Mouse (Mus musculus): ENCODE measurements around the gene Tmprss4. TPM values are rescaled to one million over a fixed set of nuclear protein-coding genes. Genes with fewer than 3 reads are reported as not detected.
A peak's percentile ranks its signal among the peaks of the same experiment; 100 is the strongest.

The Tmprss4 gene
- total RNA-seq, 2 experiments from 2014 or later, result not detected

DNA sequence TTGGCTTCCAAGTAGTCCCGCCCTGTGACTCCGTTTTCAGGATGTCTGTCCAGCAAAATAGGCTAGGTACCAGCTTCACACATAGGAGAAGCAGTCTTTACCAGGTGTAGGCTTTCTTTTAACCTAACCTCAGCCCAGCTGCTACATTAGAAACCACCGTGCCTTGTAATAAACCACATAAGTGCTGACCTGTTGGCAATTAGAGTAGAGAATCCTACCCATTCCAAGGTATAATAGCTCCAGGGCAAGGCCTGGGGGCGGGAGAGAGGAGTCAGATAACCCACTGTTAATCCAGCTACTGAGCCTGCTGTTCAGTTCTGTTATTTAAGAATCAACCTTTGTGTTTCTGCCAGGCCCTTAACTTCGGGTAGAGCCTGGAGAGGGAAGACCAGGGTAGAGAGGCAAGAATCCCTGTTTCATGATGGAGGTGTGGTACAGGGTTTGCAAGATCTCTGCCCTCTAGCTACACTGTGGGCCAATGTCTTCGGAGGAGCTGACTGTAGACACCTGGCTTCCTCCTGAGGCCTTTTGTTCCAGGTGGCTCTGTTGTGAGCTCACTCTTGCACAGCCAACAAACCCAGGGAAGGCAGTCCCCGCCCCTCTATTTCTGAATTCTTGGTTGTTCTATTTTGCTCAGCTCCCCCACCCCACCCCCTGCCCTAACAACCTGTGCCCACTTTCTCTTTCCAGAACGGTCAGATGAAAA, 7.6 kb downstream of the Tmprss4 start:
- DNase-seq, result no peak

DNA sequence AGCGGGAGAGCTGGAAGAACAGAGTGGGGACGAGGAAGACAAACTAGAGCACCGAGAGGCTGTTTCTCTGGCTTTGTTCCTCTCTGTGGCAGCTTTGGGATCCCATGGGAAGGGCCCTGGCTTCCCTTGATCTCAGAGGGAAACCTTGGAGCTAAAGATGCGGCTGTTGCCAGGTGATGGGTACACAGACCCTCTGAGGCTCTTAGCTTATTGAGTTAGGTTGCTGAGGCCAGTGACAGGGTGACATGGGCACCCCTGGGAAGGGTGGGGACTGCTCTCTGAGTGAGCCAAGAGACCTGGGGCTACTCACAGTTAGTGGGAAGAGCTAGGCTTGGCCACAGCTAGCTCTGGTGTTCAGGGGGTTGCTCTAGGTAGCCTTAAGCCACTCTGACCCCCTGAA, 8.4 kb downstream of the Tmprss4 start:
- DNase-seq, result no peak

DNA sequence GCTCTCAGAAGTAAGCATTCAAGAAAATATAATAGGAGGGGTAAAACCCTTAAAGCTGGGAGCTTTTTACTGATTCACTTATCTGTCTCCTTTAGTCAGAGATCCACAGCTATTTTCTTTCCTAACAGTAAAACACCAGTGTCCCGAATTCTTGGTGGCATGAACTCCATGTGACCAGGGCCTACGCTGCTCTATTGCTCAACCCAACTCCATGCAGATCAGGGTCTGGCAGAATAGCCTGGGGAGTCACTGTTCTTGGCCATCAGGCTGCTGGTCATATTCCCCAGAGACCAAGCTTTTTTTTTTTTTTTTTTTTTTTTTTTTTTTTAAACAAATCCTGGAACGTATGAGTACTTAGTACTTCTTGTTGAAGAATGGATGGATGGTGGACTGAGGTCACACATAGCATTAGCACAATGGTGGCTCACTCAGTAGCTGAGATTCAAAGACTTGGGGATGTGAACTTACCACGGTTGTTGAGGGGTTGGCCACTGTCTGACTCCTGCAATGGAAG, 14.2 kb downstream of the Tmprss4 start:
- DNase-seq, result no peak

DNA sequence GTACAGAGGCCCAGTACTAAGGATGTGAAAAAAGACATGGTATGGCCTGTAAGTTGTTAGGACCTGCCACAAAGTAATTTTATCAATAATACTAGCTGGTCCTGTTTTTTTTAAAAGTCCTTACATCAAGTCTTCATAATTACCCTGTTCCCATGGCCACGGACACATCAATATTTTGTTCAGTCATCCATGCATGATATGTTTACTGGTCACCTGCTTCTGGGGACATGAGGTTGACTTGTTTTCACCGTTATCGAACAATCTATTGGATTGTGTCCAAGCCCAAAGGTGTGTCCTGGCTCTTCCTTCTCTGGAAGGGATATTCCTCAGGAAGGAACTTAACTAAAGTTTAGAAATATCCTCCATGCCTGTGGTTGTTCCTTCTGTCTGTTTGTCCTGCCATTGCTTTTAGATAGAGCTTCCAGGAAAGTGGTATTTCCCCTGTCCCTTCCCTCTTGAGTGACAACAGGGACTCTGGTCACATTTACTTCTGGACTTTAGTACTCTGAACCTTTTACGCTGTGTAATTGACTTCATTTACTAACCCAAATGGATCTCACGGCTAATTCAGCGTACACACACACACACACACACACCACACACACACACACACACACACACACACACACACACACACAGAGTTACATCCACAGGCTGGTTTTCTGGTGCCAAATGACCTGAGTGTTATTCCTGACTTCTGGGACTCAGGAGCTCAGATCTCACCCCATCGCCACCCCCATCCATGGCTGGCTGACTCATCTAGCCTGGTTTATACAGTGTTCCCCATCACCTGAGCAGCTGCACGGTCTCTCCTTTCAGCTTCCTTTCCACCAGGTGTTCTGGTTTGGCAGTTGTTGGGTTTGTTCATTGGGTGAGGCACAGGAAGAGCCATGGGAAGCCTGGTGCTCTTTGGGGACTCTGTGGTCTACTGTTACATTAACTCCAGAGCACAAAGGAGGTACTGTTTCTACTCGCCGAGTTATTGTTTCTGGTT, 15.0 kb downstream of the Tmprss4 start:
- DNase-seq, result no peak

DNA sequence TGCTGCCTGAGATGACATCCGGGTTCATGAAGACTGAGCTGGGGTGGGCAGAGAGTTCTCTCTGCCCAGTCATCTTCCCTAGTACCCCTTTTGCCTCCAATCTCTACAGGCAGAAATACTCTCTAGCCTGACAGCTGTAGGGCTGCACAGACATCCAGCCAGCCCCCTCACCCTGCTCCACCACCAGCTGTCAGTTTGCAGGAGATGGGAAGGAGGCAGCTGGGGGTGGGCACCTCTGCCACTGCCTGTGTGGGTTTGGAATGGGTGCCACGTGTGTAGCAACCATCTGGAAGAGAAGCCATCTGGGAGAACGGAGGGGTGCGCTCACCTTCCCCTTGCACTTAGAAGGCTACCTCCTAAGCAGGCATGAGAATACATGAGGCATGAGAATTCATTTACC, 18.6 kb downstream of the Tmprss4 start:
- DNase-seq, result peak; percentile 36 to 37

DNA sequence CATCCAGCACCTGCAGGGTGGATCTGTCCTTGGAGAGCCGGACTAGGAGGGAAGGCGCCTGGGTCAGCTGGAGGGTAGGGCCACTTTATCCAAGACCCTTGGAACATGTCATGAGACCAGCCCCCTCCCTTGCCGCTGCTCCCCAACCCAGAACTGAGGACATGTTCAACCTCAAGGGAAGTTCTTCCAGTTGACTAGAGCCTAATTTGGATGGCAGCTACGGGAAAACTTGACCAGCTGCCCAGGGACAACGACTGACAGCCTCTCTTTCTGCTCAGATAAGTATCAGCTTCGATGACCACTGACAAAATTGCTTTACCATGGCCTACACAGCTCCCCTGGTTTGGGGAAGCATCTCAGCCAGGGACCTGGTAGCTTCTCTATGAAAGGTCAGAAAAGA, 20.6 kb downstream of the Tmprss4 start:
- DNase-seq, result no peak

DNA sequence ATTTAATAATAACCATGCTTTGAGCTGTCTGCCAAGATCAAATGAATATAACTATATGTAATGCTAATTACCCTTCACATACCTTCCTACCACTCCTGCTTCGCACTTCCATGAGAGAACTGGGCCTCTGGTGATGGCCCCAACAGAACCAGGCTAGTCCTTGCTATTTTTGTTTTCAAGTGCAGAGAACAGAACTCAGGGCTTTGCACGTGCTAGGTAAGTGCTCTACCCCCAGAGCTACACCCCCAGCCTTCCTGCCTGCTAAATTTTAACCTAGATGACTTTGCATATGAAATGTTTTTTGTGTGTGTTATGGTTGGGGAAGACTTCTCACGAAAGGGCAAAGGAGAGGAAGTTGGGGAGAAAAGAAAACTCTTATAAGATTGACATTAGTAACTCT, 21.4 kb downstream of the Tmprss4 start:
- DNase-seq, result no peak

DNA sequence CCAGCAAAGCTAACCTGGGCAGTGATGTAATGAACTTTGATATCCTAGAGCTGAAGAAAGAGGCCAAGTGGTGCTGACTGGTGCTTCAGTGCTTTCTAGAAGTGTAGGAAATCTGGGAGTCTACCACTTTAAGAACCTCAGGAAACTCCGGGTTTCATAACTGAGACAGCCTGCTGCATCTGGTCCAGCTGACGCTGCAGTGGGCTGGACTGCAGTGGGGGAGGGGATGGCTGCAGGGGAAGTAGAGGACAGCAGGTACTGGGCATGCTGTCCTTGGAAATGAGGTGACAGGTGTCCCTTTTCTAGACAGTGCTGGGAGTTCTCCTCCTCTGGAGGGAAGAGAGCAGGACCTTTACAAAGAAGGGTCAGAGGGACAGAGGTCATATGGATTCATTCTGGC, 22.1 kb downstream of the Tmprss4 start, which contains the start of gene BC049352:
Gene BC049352, plus strand, starts transcription at position 238 of the 400 bp plus-strand sequence.
- no peak for DNase-seq

DNA sequence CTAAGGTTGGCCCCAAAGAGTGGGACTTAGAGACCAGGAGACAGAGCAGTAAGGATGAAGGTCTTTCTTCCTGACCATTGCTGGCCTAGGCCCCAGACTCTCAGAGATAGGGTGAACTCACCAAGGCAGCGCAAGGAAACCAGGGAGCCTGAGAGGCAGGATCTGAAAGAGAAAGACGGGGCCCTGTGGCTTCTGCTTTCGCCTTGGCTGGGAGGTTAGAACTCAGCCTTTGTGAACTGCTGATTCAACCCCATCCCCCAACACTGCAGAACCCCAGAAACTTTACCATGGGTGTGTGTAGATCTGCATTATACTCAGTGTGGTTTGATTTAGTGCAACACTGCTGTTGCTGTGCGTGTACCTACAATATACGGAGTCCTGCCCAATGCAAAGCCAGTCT, 24.6 kb downstream of the Tmprss4 start:
- DNase-seq, result no peak

DNA sequence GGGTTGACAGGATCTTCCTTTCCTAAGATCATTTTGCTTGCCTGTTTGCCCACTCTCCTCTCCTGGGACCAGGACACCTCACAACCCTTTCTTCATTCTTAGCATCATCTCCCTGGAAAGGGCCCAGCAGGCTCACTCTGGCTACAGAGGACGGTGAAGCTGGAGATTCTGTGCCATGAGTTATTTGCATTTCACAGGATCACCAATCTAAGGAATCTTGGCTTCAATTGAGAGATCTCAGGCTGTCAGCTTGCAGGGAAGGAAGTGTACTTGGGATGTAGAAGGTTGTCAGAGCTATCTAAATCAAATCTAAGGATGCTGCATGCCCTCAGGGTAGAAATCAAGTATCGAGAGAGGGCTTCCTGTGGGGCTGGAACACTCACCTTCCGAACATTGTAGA, 30.4 kb downstream of the Tmprss4 start:
- DNase-seq, result no peak

DNA sequence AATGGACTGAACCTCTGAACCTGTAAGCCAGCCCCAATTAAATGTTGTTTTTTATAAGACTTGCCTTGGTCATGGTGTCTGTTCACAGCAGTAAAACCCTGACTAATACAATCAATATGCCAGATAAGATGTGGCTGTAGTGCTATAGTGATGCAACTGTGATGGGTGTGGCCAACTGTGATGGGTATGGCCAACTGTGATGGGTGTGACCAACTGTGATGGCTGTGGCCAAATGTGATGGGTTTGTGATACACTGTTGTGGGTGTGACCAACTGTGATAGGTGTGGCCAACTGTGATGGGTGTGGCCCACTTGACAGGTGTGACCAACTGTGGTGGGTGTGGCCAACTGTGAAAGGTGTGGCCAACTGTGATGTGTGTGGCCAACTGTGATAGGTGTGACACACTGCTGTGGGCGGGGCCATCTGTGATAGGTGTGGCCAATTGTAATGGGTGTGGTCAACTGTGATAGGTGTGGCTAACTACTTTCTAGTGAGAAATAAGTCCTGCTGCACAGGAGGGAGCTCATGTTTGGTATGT, 32.8 kb downstream of the Tmprss4 start:
- DNase-seq, result no peak

DNA sequence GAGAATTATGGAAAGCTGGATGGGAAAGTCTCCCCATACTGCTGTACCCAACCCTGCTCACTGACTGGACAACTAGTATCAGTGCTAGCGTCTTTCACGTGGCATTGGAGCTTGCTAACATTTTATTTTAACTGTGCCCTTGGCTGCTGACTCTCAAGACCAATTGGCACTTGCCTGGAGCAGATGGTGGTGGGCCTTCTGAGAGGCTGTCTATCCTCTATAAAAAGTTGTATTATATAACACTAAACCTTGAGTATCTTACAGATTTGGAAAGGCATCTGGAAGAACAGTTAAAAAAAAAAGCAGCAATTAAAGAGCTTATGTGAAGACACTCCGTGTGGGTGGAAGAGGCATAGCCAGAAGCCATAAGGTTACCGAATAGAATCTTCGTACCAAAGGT, 33.7 kb downstream of the Tmprss4 start:
- DNase-seq, result no peak

DNA sequence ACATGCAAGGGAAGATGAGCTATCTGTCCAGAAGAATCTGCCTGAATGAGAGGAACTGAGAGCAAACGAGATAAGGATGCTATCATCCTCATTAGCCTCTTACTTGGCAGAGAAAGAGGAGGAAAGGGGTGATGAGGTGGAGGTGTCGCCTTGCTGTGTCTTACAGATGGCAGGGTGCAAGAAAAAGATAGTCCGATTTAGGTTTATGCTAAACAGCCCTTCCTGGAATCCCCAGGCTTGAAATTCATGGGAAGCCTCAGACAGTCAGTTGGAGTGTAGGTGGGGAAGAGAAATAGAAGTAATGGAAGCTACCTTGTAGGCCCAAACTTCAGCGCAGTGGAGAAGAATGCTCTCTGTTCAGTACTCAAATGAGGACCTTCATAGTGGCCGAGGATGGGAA, 36.0 kb downstream of the Tmprss4 start:
- DNase-seq, result no peak

DNA sequence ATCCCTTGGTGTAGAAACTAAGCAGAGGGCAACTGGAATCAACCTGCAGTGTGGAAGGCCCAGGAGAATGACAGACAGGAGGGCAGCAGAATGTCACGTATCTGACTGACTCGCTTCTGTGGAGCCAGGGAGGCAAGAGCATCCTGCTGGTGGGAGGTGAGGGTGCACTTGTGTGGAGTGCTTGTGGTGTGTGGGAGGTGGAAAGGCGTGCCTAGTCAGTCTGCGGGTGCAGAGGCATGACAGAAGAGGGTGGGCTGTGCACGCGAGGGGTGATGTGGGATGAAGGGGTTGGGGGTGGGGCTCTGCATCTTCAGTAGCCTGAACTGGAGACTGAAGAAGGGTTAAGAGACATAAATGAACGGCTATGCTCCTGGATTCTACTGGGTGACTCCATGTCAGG, 50.5 kb downstream of the Tmprss4 start:
- DNase-seq, result no peak

DNA sequence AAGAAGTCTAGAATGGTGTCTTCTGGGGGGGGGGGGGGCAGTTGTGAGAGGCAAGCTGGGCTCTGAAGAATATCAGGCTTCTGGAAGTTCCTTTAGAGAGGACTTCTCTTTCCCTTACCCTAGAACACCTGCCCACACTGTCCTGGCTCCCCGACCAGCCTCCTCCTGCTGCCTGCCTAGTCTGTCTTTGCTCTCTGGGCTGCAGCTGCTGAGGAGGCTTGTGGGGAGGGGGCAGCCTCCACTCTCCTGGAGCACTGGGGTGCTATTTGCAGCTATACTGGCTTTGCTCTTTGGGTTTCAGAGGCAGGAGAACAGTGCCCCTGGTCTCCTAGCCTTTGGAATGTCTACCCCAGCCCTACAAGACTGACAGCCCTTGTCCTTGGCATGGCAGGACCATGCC, 53.0 kb downstream of the Tmprss4 start:
- no peak for DNase-seq

DNA sequence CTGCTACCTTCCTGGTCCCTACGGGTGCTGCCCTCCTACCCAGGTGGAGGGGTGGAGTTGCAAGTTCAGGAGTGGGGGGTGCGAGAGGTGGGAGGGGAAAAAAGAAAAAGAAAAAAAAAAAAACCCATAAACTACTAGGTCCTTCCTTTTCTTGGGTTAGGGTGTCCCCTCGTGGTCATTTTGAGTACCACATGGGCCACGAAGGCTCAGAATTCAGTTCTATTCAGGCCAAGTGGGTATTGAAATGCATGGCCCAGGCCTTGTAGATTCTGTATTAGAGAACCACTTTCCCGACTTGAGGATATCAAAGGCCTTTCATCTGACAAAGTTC, 57.7 kb downstream of the Tmprss4 start:
- DNase-seq, result peak; percentile 70 to 79

DNA sequence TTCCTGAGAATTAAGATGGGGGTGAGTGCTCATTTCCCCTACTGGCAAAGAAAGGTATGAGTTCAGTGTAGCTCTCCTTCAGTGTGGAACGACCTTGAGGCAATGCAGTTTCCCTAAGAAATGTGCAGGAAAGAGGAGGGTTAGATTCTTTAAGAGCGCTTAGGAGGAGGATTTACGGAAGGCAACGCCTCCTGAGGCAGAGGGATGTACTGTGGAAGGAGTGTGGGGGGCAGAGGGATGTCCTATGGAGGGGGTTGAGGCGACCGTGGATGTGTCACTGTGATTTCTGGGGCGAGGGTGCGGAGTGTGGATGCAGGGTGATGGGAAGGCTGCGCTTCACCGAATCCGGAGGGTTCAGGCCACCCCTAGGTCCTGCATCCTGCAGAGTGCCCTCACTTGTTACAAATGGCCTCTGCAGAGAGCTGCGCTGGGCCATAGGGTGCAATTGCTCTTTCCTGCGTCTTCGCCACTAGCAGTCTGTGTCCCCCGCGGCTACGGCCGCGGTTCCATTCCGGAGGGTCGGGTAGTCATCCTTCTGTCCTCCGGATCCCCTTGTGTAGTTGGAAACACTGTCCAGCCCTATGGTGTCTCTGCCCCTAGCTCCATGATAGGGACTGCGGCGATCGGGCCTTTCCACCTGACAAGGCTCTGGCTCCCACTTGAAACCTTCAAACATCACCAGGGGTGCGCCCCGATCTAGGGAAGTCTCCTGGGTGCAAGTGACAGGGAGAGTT, 58.2 kb downstream of the Tmprss4 start:
- DNase-seq, result peak in 1 of 2 experiments; percentile 21

DNA sequence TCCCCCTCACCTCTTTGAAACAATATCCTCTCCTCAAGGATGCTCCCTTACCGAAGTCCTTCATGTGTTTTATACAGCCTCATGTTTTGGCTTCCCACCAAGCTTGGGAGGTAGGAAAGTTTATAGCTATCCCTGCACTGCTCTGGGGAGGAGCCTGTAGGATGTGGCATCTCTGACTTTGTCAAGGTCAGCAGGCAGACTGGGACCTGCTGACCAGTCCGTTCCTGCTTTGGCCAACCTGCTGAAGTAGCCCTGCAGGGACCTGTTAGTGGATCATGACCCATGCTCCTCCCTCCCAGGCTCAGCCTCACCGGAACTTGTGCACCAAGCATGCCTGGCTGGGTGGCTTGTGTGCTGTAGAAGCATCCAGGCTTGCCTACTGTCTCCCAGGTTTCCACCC, 61.2 kb downstream of the Tmprss4 start:
- DNase-seq, result no peak

DNA sequence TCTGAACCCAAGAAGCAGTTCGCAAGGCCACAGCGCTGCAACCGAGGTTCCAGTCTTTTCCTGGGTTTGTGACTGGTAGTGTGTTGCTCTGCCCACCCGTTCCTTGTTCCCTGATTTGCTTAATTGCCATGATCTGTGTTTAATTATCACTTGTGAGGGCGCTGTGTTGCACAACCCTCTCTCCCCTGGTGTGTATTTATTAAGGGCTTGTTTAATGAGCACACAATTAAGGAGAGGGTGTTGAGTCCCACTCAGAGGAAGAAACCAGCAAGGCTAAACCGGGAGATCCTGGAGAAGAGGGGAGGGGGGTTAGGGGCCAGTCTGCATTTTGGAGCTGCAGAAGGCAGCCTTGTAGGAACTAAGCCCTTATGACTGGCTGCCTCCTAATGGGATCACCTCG, 62.9 kb downstream of the Tmprss4 start:
- DNase-seq, result no peak

DNA sequence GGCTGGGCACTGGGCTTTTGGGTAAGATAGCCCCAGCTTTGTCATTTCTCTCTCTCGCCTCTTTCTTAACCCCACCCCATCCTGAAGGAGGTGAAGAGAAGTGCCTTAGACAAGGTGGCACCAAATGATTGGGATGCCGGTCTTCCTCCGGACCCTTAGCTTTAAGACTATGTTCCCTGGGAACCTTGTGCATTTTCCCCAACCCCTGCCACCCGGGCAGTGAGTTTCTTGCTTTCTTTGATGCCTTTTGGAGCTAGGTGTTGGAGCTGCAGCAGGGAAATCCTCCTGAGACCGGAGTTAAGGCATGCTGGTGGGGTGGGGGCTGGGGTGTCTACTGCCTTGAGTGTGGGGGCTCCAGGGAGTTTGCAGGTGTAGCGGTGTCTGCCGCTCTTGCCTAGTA, 64.8 kb downstream of the Tmprss4 start:
- DNase-seq, result no peak

DNA sequence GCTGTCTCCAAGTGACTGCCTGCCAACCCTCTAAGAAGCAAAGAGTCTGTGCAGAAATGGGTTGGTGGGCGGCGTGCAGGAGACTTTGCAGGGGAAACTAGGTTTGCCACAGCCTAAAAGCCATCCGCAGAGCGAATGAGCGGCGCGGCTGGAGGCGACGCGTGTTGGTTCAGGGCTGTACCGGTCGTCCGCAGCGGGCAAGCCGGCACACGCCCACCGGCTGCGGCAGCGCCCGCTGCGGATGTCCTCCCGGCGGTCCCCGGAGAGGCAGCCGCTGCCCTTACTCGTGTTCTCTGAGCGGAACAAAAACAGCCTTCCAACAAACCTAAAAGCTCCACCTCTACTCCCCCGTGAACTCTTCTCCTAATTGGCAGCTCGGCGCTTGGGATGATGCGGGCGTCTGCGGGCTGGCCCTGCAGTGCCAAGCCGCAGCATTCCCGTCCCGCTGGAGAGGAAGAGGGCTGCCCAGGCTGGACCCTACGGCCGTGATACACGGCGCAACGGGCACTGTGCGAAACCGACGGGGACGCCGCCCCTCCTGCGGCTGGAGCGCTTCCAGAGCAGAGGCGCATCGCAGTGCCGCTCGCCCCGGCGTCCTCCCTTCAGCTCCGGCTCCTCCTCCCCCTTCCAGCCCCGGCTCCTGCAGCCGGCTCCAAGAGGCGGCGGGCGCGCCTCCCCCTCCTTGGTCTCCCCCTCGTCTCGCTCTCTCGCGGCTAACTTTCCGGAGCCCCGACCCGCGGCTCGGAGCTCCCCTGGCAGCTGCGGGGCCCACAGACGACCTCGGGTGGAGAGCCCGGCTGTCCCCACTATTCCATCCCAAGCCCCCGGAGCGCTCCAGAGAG, 65.5 kb downstream of the Tmprss4 start, which contains the start of gene Scn4b:
Gene Scn4b, plus strand, starts transcription at position 205 of the 842 bp plus-strand sequence.
- peak in 1 of 2 experiments; percentile 40 for DNase-seq

All from layer of hippocampus, postnatal 36 days (tissue).